ENCODE assay signal across 8 mouse cellular contexts in the genomic region with DNA sequence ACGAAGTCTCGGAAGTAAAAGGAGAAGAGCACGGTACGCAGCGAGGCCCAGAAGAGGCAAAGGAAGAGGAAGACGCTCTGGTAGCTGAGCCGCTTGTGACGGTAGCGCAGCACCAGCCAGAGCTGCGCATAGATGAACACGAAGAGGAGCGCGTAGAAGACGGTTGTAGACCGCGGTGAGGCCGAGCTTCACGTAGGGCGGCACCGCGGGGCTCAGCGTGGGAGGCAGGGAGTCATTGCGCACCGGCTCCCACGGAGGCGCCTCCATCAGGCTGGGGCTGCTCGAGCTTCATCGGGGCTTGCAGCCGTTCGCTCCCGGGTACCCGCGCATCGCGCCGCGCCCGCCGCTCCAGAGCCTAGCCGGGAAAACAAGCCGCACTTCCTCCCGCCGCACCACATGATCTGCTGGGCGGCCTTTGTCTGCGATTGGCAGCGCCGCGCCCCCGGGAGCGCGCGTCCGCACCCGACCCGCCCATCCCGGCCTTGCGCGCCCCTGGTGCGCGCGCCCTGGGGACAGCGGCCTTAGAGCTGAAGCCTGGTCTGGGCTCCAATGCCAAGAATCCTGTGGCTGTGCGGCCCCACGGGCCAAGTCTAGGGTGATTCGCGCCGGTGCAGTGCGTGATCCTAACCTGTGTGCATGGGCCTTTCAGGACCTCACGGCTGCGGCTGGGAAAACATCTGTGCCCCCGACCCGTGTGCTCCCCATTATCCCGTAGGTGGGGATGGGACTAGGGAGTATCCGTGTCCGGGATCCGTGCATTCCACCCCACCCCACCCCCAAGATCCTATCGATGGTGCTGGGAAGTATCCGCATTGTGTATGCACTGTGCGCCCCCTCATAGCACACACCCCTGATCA.
DNase-seq lines count a peak whose midpoint lies in the region; ATAC-seq and TF ChIP-seq lines count a peak whose summit lies in the region.
"Not testable (repeated sequence)": the region's sequence is repeated elsewhere in the genome, so short reads cannot be mapped to it uniquely, and the experiment has no call there.

No protein-coding gene starts in this region.

- H3K4me2 ChIP-seq in hindbrain, embryonic 11.5 days (replicated peaks; ENCODE audit: low read depth, low read length): peak overlapping the region; percentile 23
- peak overlapping the region; percentile 58 for H3K4me2 ChIP-seq in lung, embryonic 15.5 days

- WGBS in hindbrain, embryonic 11.5 days: under 1% methylated on average over 44 of the region's 79 CpGs
- WGBS in lung, embryonic 15.5 days: under 1% methylated on average over 54 of the region's 79 CpGs
- WGBS in olfactory bulb, adult 2 months: under 1% methylated on average over 57 of the region's 79 CpGs

- H3K27me3 ChIP-seq in hindbrain, embryonic 11.5 days (ENCODE audit: control insufficient read depth, insufficient read depth, low read length); lung, embryonic 15.5 days: not testable (repeated sequence)

- peak; percentile 94 for ATAC-seq in hindbrain, embryonic 11.5 days (ENCODE audit: low FRiP score)
- peak; percentile 89 for ATAC-seq in lung, embryonic 15.5 days (ENCODE audit: borderline replicate concordance, extremely low read depth, low FRiP score, low TSS enrichment)

- peak; percentile 51 for DNase-seq in MN1 (ENCODE audit: low spot score)
- peak; percentile 72 to 82 for DNase-seq in cerebellum, postnatal 10 days
- DNase-seq in frontal cortex, postnatal 10 days (ENCODE audit: low spot score in 2 of 2): peak; percentile 19 to 74
- DNase-seq in hindbrain, embryonic 11.5 days (ENCODE audit: low spot score): peak; percentile 63
- DNase-seq in layer of hippocampus, postnatal 10 days (ENCODE audit: low spot score in 2 of 2): peak; percentile 65 to 80
- peak; percentile 18 for DNase-seq in thymus, postnatal 0 days (ENCODE audit: low spot score)

- peak overlapping the region; percentile 34 for H3K4me3 ChIP-seq in hindbrain, embryonic 11.5 days (ENCODE audit: low read depth, low read length)
- peak overlapping the region; percentile 50 for H3K4me3 ChIP-seq in lung, embryonic 15.5 days
- peak overlapping the region; percentile 70 for H3K4me3 ChIP-seq in olfactory bulb, adult 2 months (ENCODE audit: insufficient read depth, low read depth, low read length)

- not testable (repeated sequence) for TF ChIP-seq CTCF in olfactory bulb, adult 2 months (IDR thresholded peaks at IDR 0.05; ENCODE audit: insufficient read depth, low read depth, low read length)

- not testable (repeated sequence) for H3K27ac ChIP-seq in hindbrain, embryonic 11.5 days (ENCODE audit: low read depth, low read length); olfactory bulb, adult 2 months (ENCODE audit: insufficient read depth, low read depth, low read length)
- peak overlapping the region; percentile 50; the same call in 1 of the 2 replicates for H3K27ac ChIP-seq in lung, embryonic 15.5 days

- TF ChIP-seq POLR2A in olfactory bulb, adult 2 months (IDR thresholded peaks at IDR 0.05; ENCODE audit: insufficient read depth, low read depth, low read length): not testable (repeated sequence)

- H3K4me1 ChIP-seq in hindbrain, embryonic 11.5 days (replicated peaks; ENCODE audit: control insufficient read depth, insufficient read depth, low read length); lung, embryonic 15.5 days; olfactory bulb, adult 2 months (ENCODE audit: control insufficient read depth, insufficient read depth, low read length): not testable (repeated sequence)

- not testable (repeated sequence) for H3K9me3 ChIP-seq in hindbrain, embryonic 11.5 days (ENCODE audit: control insufficient read depth, low read length); lung, embryonic 15.5 days

- peak overlapping the region; percentile 42; the same call in 1 of the 2 replicates for H3K9ac ChIP-seq in hindbrain, embryonic 11.5 days (ENCODE audit: low read depth, low read length)
- peak overlapping the region; percentile 47; the same call in 1 of the 2 replicates for H3K9ac ChIP-seq in lung, embryonic 15.5 days

- H3K36me3 ChIP-seq in hindbrain, embryonic 11.5 days (ENCODE audit: control insufficient read depth, insufficient read depth, low read length); lung, embryonic 15.5 days: not testable (repeated sequence)

Comparison
In these comparisons a context has a peak if more than half of its experiments do, and no peak if none do; other contexts are left out.
1. DNase-seq: peak in every context shown above with its lines; median percentile 77 in cerebellum, postnatal 10 days; 72 in layer of hippocampus, postnatal 10 days; 63 in hindbrain, embryonic 11.5 days; 51 in MN1; 46 in frontal cortex, postnatal 10 days; 18 in thymus, postnatal 0 days.